Mouse (Mus musculus) forebrain, embryonic 13.5 days (tissue): Measurements from ENCODE around the gene Zfpm1. TPM values are rescaled to one million over a fixed set of nuclear protein-coding genes. Genes with fewer than 3 reads are reported as not detected.
A peak's percentile ranks its signal among the peaks of the same experiment; 100 is the strongest.

Source experiments
- ATAC-seq: fragments of 200-750 bp; cut with Nextera tagmentation; 2 replicates; pipeline ENCODE4 v1.8.0; 2017
- H3K27ac ChIP-seq: fragments of 300-500 bp; sonication (generic); 2 replicates; pipeline ENCODE4 v1.5.1; 2015; ENCODE audit warnings: inconsistent platforms, mild to moderate bottlenecking, moderate library complexity
- H3K27me3 ChIP-seq: fragments of 300-500 bp; sonication (generic); 2 replicates; pipeline ENCODE4 v1.6.1; 2015; ENCODE audit warnings: mild to moderate bottlenecking, inconsistent platforms
- H3K36me3 ChIP-seq: fragments of 300-500 bp; sonication (generic); 2 replicates; pipeline ENCODE4 v1.6.1; 2015; ENCODE audit warnings: mild to moderate bottlenecking, inconsistent platforms; ENCODE audit not compliant: poor library complexity, severe bottlenecking
- H3K4me1 ChIP-seq: fragments of 300-500 bp; sonication (generic); 2 replicates; pipeline ENCODE4 v1.6.1; 2015; ENCODE audit warnings: inconsistent platforms
- H3K4me2 ChIP-seq: fragments of 300-500 bp; sonication (generic); 2 replicates; pipeline ENCODE4 v1.6.1; 2015; ENCODE audit warnings: inconsistent platforms, mild to moderate bottlenecking, moderate library complexity
- H3K4me3 ChIP-seq: fragments of 300-500 bp; sonication (generic); 2 replicates; pipeline ENCODE4 v1.5.1; 2015; ENCODE audit warnings: mild to moderate bottlenecking, inconsistent platforms
- H3K9ac ChIP-seq: fragments of 300-500 bp; sonication (generic); 2 replicates; pipeline ENCODE4 v1.6.1; 2015; ENCODE audit warnings: mild to moderate bottlenecking, inconsistent platforms
- H3K9me3 ChIP-seq: fragments of 300-500 bp; sonication (generic); replicated peaks from 2 replicates; pipeline ENCODE4 v1.6.1; 2016; ENCODE audit warnings: inconsistent platforms
- WGBS: fragments of 180-500 bp; shearing (Covaris S2); methylation state at CpG from one replicate; pipeline ENCODE4 v1.1.7; 2015; 5-methylcytosine and 5-hydroxymethylcytosine counted together
- polyA plus RNA-seq: library from polyadenylated mRNA; unstranded; fragments of >200 nt; fragmentation: Nextera tagmentation; extraction: Ambion mirVana; gene quantifications from 2 replicates; pipeline ENCODE4 v1.2.1, GENCODE M21; 2015

Zfpm1 gene
- polyA plus RNA-seq, 1 experiment from 2014 or later: 0.48 TPM

GRCm38 (mm10) chr8:122332753-122333506 is 51.0 kb downstream of the Zfpm1 start:
- H3K27me3 ChIP-seq: peaks cover 41% of the 10 kb centered on the region
- peaks cover 16% of the 10 kb centered on the region for H3K4me1 ChIP-seq
- H3K4me2 ChIP-seq: no peak overlapping the region
- H3K9ac ChIP-seq: no peak overlapping the region
- peak; percentile 11; the same call in 1 of the 2 replicates for ATAC-seq
- 70% methylated on average over 6 of the region's 6 CpGs for WGBS
- H3K36me3 ChIP-seq: no peaks in the 10 kb centered on the region
- H3K27ac ChIP-seq: no peak overlapping the region
- H3K4me3 ChIP-seq: no peak overlapping the region
- H3K9me3 ChIP-seq: no peaks in the 10 kb centered on the region

- WGBS: 76% methylated on average over 7 of the region's 7 CpGs
- Histone ChIP-seq H3K27me3 (peaks cover 47% of the 10 kb centered on the region), H3K4me1 (peaks cover 16% of the 10 kb centered on the region), H3K9ac (no peak overlapping the region), H3K36me3 (no peaks in the 10 kb centered on the region), H3K9me3 (no peaks in the 10 kb centered on the region), H3K4me3 (no peak overlapping the region), H3K27ac (no peak overlapping the region), H3K4me2 (no peak overlapping the region)
- no peak for ATAC-seq
Measured at GRCm38 (mm10) chr8:122333531-122333930, 51.6 kb downstream of the Zfpm1 start.

- H3K27me3 ChIP-seq: peaks cover 61% of the 10 kb centered on the region
- H3K9me3 ChIP-seq: no peaks in the 10 kb centered on the region
- no peak for ATAC-seq
- H3K4me3 ChIP-seq: no peak overlapping the region; the same call in 1 of the 2 replicates
- H3K27ac ChIP-seq: no peak overlapping the region
- H3K4me2 ChIP-seq: peak overlapping the region; percentile 93; the same call in 1 of the 2 replicates
- no peaks in the 10 kb centered on the region for H3K36me3 ChIP-seq
- peaks cover 15% of the 10 kb centered on the region for H3K4me1 ChIP-seq
- H3K9ac ChIP-seq: no peak overlapping the region
- 81% methylated on average over 13 of the region's 13 CpGs for WGBS
Measured at GRCm38 (mm10) chr8:122334791-122335490, 53.0 kb downstream of the Zfpm1 start.

GRCm38 (mm10) chr8:122335638-122336250 is 53.8 kb downstream of the Zfpm1 start:
- peak overlapping the region; percentile 59 for H3K4me3 ChIP-seq
- 6% methylated on average over 56 of the region's 57 CpGs for WGBS
- H3K9me3 ChIP-seq: no peaks in the 10 kb centered on the region
- peaks cover 67% of the 10 kb centered on the region for H3K27me3 ChIP-seq
- H3K4me1 ChIP-seq: peaks cover 14% of the 10 kb centered on the region
- no peak overlapping the region for H3K27ac ChIP-seq
- H3K36me3 ChIP-seq: no peaks in the 10 kb centered on the region
- H3K4me2 ChIP-seq: peak overlapping the region; percentile 93
- peak overlapping the region; percentile 63 for H3K9ac ChIP-seq
- ATAC-seq: peak; percentile 63

- Histone ChIP-seq H3K36me3 (no peaks in the 10 kb centered on the region), H3K9ac (peak overlapping the region; percentile 63), H3K4me1 (peaks cover 14% of the 10 kb centered on the region), H3K9me3 (no peaks in the 10 kb centered on the region), H3K4me3 (peak overlapping the region; percentile 59), H3K27me3 (peaks cover 73% of the 10 kb centered on the region), H3K4me2 (peak overlapping the region; percentile 93), H3K27ac (no peak overlapping the region)
- 3% methylated on average over 71 of the region's 81 CpGs for WGBS
- ATAC-seq: peak; percentile 77
Measured at GRCm38 (mm10) chr8:122336251-122336910, 54.4 kb downstream of the Zfpm1 start.

- Histone ChIP-seq H3K27ac (no peak overlapping the region), H3K4me3 (no peak overlapping the region), H3K9ac (no peak overlapping the region), H3K36me3 (no peaks in the 10 kb centered on the region), H3K4me1 (peaks cover 27% of the 10 kb centered on the region), H3K27me3 (peaks cover 98% of the 10 kb centered on the region), H3K9me3 (no peaks in the 10 kb centered on the region), H3K4me2 (no peak overlapping the region)
- WGBS: 46% methylated on average over 6 of the region's 6 CpGs
- no peak for ATAC-seq
Measured at GRCm38 (mm10) chr8:122338852-122339251, 56.9 kb downstream of the Zfpm1 start.

- no peaks in the 10 kb centered on the region for H3K36me3 ChIP-seq
- no peak overlapping the region for H3K9ac ChIP-seq
- no peaks in the 10 kb centered on the region for H3K9me3 ChIP-seq
- peaks cover 27% of the 10 kb centered on the region for H3K4me1 ChIP-seq
- H3K27ac ChIP-seq: no peak overlapping the region
- peaks cover 96% of the 10 kb centered on the region for H3K27me3 ChIP-seq
- 82% methylated on average over 3 of the region's 3 CpGs for WGBS
- ATAC-seq: no peak
- no peak overlapping the region for H3K4me2 ChIP-seq
- no peak overlapping the region for H3K4me3 ChIP-seq
Measured at GRCm38 (mm10) chr8:122340761-122341160, 58.8 kb downstream of the Zfpm1 start.

- WGBS: 88% methylated on average over 6 of the region's 6 CpGs
- ATAC-seq: no peak
- H3K36me3 ChIP-seq: no peaks in the 10 kb centered on the region
- no peak overlapping the region for H3K4me3 ChIP-seq
- H3K4me2 ChIP-seq: no peak overlapping the region
- H3K4me1 ChIP-seq: peaks cover 19% of the 10 kb centered on the region
- H3K9ac ChIP-seq: no peak overlapping the region
- peaks cover 89% of the 10 kb centered on the region for H3K27me3 ChIP-seq
- H3K9me3 ChIP-seq: no peaks in the 10 kb centered on the region
- no peak overlapping the region for H3K27ac ChIP-seq
Measured at GRCm38 (mm10) chr8:122341790-122342189, 59.8 kb downstream of the Zfpm1 start.

GRCm38 (mm10) chr8:122342362-122342761 is 60.4 kb downstream of the Zfpm1 start:
- H3K4me2 ChIP-seq: no peak overlapping the region
- H3K4me1 ChIP-seq: peaks cover 18% of the 10 kb centered on the region
- ATAC-seq: no peak
- H3K9ac ChIP-seq: no peak overlapping the region
- H3K27me3 ChIP-seq: peaks cover 83% of the 10 kb centered on the region
- H3K4me3 ChIP-seq: no peak overlapping the region
- H3K9me3 ChIP-seq: no peaks in the 10 kb centered on the region
- H3K27ac ChIP-seq: no peak overlapping the region
- 49% methylated on average over 5 of the region's 5 CpGs for WGBS
- H3K36me3 ChIP-seq: no peaks in the 10 kb centered on the region

- Histone ChIP-seq H3K9ac (peak overlapping the region; percentile 17; the same call in 1 of the 2 replicates), H3K4me3 (no peak overlapping the region), H3K36me3 (no peaks in the 10 kb centered on the region), H3K27ac (no peak overlapping the region), H3K4me1 (peaks cover 22% of the 10 kb centered on the region), H3K9me3 (no peaks in the 10 kb centered on the region), H3K27me3 (peaks cover 82% of the 10 kb centered on the region), H3K4me2 (peak overlapping the region; percentile 54)
- no peak for ATAC-seq
- 6% methylated on average over 9 of the region's 9 CpGs for WGBS
Measured at GRCm38 (mm10) chr8:122342806-122343209, 60.9 kb downstream of the Zfpm1 start.

- Histone ChIP-seq H3K4me1 (peaks cover 27% of the 10 kb centered on the region), H3K27me3 (peaks cover 82% of the 10 kb centered on the region), H3K4me2 (peak overlapping the region; percentile 54), H3K9me3 (no peaks in the 10 kb centered on the region), H3K4me3 (peak overlapping the region; percentile 25), H3K36me3 (no peaks in the 10 kb centered on the region), H3K9ac (peak overlapping the region; percentile 17; the same call in 1 of the 2 replicates), H3K27ac (no peak overlapping the region)
- ATAC-seq: no peak
- 2% methylated on average over 11 of the region's 11 CpGs for WGBS
Measured at GRCm38 (mm10) chr8:122343341-122343740, 61.4 kb downstream of the Zfpm1 start.
